Mouse (Mus musculus) liver, postnatal 0 days (tissue): ENCODE measurements around the gene Mta1.

Experiments
- CTCF ChIP-seq: sonication (generic); IDR thresholded peaks from 2 replicates; pipeline ENCODE4 v1.5.1; 2016; ENCODE audit warnings: antibody characterized with exemption, low read depth
- EP300 ChIP-seq: IDR thresholded peaks from 2 replicates; pipeline ENCODE4 v1.6.1; 2016; ENCODE audit warnings: antibody characterized with exemption, low read depth, mild to moderate bottlenecking

DNA sequence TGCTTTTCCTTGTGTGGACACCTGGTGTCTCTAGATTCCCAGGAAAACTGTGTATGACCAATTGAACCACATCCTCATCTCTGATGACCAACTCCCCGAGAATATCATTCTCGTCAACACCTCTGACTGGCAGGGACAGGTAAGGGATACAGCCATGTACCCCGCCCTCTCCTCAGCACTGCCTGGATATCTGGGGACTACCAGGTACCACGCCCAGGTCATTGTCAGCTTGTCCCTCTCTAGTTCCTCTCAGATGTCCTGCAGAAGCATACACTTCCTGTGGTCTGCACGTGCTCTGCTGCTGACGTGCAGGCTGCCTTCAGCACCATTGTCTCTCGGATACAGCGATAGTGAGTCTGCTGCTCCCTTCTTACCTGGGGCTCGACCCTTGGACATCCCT lies 36.5 kb upstream of the Mta1 start:
- TF ChIP-seq CTCF (no peak), EP300 (no peak)
